Mouse (Mus musculus): Measurements from ENCODE around the gene Gm9922.

The Gm9922 gene

GRCm38 (mm10) chr14:101729237-101729971, at the start of gene Gm9922, which contains the start of gene Lmo7:
Gm9922 (minus strand) TSS chr14:101729814.
Lmo7 (plus strand) TSS chr14:101729957.
- peak; percentile 36 for DNase-seq (ENCODE audit: low read depth, low spot score)

GRCm38 (mm10) chr14:101778426-101778825, 48.8 kb upstream of the Gm9922 start:
- DNase-seq (ENCODE audit: low read depth, low spot score) = no peak

- DNase-seq (ENCODE audit: low read depth, low spot score) = no peak
Measured at GRCm38 (mm10) chr14:101777129-101777493, 47.5 kb upstream of the Gm9922 start.

- DNase-seq (ENCODE audit: low read depth, low spot score) = no peak
Measured at GRCm38 (mm10) chr14:101776296-101777128, 46.9 kb upstream of the Gm9922 start.

GRCm38 (mm10) chr14:101774631-101775030, 45.0 kb upstream of the Gm9922 start:
- DNase-seq (ENCODE audit: low read depth, low spot score) = peak; percentile 8

GRCm38 (mm10) chr14:101771756-101772155, 42.1 kb upstream of the Gm9922 start:
- DNase-seq (ENCODE audit: low read depth, low spot score) = no peak

- DNase-seq (ENCODE audit: low read depth, low spot score) = no peak
Measured at GRCm38 (mm10) chr14:101771336-101771735, 41.7 kb upstream of the Gm9922 start.

- no peak for DNase-seq (ENCODE audit: low read depth, low spot score)
Measured at GRCm38 (mm10) chr14:101763762-101764295, 34.2 kb upstream of the Gm9922 start.

GRCm38 (mm10) chr14:101762267-101762666, 32.7 kb upstream of the Gm9922 start:
- DNase-seq (ENCODE audit: low read depth, low spot score) = no peak

GRCm38 (mm10) chr14:101755425-101755824, 25.8 kb upstream of the Gm9922 start:
- DNase-seq (ENCODE audit: low read depth, low spot score) = no peak

- DNase-seq (ENCODE audit: low read depth, low spot score) = no peak
Measured at GRCm38 (mm10) chr14:101750910-101751309, 21.3 kb upstream of the Gm9922 start.

GRCm38 (mm10) chr14:101748436-101748835, 18.8 kb upstream of the Gm9922 start:
- no peak for DNase-seq (ENCODE audit: low read depth, low spot score)

- DNase-seq (ENCODE audit: low read depth, low spot score) = no peak
Measured at GRCm38 (mm10) chr14:101747811-101748210, 18.2 kb upstream of the Gm9922 start.

GRCm38 (mm10) chr14:101746635-101747034, 17.0 kb upstream of the Gm9922 start:
- no peak for DNase-seq (ENCODE audit: low read depth, low spot score)

- DNase-seq (ENCODE audit: low read depth, low spot score) = no peak
Measured at GRCm38 (mm10) chr14:101737501-101737900, 7.9 kb upstream of the Gm9922 start.

- DNase-seq (ENCODE audit: low read depth, low spot score) = no peak
Measured at GRCm38 (mm10) chr14:101733542-101734303, 4.1 kb upstream of the Gm9922 start.

GRCm38 (mm10) chr14:101729972-101730692, 518 bp upstream of the Gm9922 start:
- DNase-seq (ENCODE audit: low read depth, low spot score) = no peak

- no peak for DNase-seq (ENCODE audit: low read depth, low spot score)
Measured at GRCm38 (mm10) chr14:101714414-101714813, 15.2 kb downstream of the Gm9922 start.

- DNase-seq (ENCODE audit: low read depth, low spot score) = no peak
Measured at GRCm38 (mm10) chr14:101707088-101707487, 22.5 kb downstream of the Gm9922 start.

GRCm38 (mm10) chr14:101704479-101704878, 25.1 kb downstream of the Gm9922 start:
- no peak for DNase-seq (ENCODE audit: low read depth, low spot score)

- no peak for DNase-seq (ENCODE audit: low read depth, low spot score)
Measured at GRCm38 (mm10) chr14:101688406-101688805, 41.2 kb downstream of the Gm9922 start.

Data from embryo, embryonic 11.5 days (tissue).